Mouse (Mus musculus): Measurements from ENCODE around the gene Pak1. TPM values are rescaled to one million over a fixed set of nuclear protein-coding genes. Genes with fewer than 3 reads are reported as not detected.

Gene Pak1
- total and polyA plus RNA-seq, 3 experiments: 2.8 to 6.7 TPM; not detected in 1

DNA sequence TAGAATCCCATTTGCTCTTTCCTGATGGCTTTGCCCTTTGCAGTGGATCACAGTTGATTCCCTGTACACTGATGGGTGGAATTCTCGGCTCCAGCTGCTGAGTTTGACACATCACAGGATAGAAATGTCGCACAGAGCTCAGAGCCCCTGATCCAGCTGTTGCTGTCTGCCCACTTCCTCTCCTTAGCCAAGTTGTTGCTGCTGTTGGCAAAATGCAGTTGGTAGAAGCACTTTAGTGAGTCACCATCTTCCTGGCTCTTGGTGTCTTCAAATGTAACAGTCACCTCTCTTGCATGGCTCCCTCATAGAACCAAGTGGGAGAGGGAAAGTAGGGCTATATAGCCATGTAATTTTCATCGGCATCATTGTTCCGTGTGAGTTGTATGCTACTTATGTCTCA is 11.2 kb upstream of the Pak1 start:
- peaks cover 0 to 11% of the 10 kb centered on the region in 2 experiments; a peak in 2 of 4 replicates for H3K36me3 ChIP-seq (ENCODE audit: control insufficient read depth in 1 of 2, insufficient read depth in 2 of 2, low read length in 2 of 2)
- TF ChIP-seq MAZ (IDR thresholded peaks at IDR 0.05; ENCODE audit: low read depth, low read length) (no peak), POLR2AphosphoS5 (IDR thresholded peaks at IDR 0.05; ENCODE audit: borderline replicate concordance, low read depth, low read length) (no peak), JUND (IDR thresholded peaks at IDR 0.05; ENCODE audit: low read depth, low read length) (no peak), MAX (IDR thresholded peaks at IDR 0.05; ENCODE audit: low read length) (no peak), UBTF (IDR thresholded peaks at IDR 0.05; ENCODE audit: borderline replicate concordance, insufficient read depth, low read depth, low read length) (no peak), RCOR1 (IDR thresholded peaks at IDR 0.05; ENCODE audit: low read depth, low read length) (no peak), MYC (IDR thresholded peaks at IDR 0.05; ENCODE audit: low read depth, low read length) (no peak), ZMIZ1 (IDR thresholded peaks at IDR 0.05; ENCODE audit: low read depth, low read length) (no peak), POLR2A (IDR thresholded peaks at IDR 0.05; ENCODE audit: control insufficient read depth in 1 of 2, insufficient read depth in 1 of 2, low read depth in 1 of 2, low read length in 2 of 2, poor library complexity in 1 of 2) (no peak), TAL1 (IDR thresholded peaks at IDR 0.05; ENCODE audit: low read length) (no peak), ELF1 (IDR thresholded peaks at IDR 0.05; ENCODE audit: low read depth, low read length) (no peak), SMC3 (IDR thresholded peaks at IDR 0.05; ENCODE audit: low read depth, low read length) (no peak), USF2 (IDR thresholded peaks at IDR 0.05; ENCODE audit: borderline replicate concordance in 1 of 2, insufficient read depth in 1 of 2, low read depth in 1 of 2, low read length in 2 of 2) (no peak), E2F4 (IDR thresholded peaks at IDR 0.05; ENCODE audit: borderline replicate concordance, low read depth, low read length) (no peak), TBP (IDR thresholded peaks at IDR 0.05; ENCODE audit: low read depth, low read length) (no peak), ZKSCAN1 (IDR thresholded peaks at IDR 0.05; ENCODE audit: low read depth, low read length) (no peak), BHLHE40 (IDR thresholded peaks at IDR 0.05; ENCODE audit: borderline replicate concordance, low read depth, low read length) (no peak), CTCF (IDR thresholded peaks at IDR 0.05 in 2 of 3, conservative IDR thresholded peaks at IDR 0.05 in 1 of 3; ENCODE audit: control insufficient read depth in 1 of 3, insufficient read depth in 1 of 3, low read depth in 2 of 3, low read length in 3 of 3, poor library complexity in 1 of 3, severe bottlenecking in 1 of 3) (no peak), ETS1 (IDR thresholded peaks at IDR 0.05; ENCODE audit: low read depth, low read length) (no peak), TCF12 (IDR thresholded peaks at IDR 0.05; ENCODE audit: low read depth, low read length) (no peak)
- H3K79me2 ChIP-seq (ENCODE audit: control insufficient read depth, insufficient read depth, low read length, poor library complexity): no peaks in the 10 kb centered on the region
- no peaks in the 10 kb centered on the region for H3K9me3 ChIP-seq (replicated peaks; ENCODE audit: insufficient read depth, low read length)
- H3K9ac ChIP-seq (ENCODE audit: control insufficient read depth, low read depth, low read length, poor library complexity, severe bottlenecking): no peak overlapping the region
- peaks cover 3 to 9% of the 10 kb centered on the region in 2 experiments; a peak in 3 of 4 replicates for H3K4me1 ChIP-seq (ENCODE audit: control insufficient read depth in 1 of 2, insufficient read depth in 2 of 2, low read length in 2 of 2)
- H3K4me3 ChIP-seq (ENCODE audit: control insufficient read depth in 1 of 2, insufficient read depth in 1 of 2, low read depth in 2 of 2, low read length in 2 of 2): no peak overlapping the region
- H3K27me3 ChIP-seq (ENCODE audit: control insufficient read depth in 1 of 2, insufficient read depth in 2 of 2, low read length in 2 of 2): no peaks in the 10 kb centered on the region; a peak in 1 of 4 replicates
- H3K27ac ChIP-seq (ENCODE audit: control insufficient read depth, low read depth, low read length): no peak overlapping the region
- no peak for DNase-seq (ENCODE audit: low read depth, low spot score)

DNA sequence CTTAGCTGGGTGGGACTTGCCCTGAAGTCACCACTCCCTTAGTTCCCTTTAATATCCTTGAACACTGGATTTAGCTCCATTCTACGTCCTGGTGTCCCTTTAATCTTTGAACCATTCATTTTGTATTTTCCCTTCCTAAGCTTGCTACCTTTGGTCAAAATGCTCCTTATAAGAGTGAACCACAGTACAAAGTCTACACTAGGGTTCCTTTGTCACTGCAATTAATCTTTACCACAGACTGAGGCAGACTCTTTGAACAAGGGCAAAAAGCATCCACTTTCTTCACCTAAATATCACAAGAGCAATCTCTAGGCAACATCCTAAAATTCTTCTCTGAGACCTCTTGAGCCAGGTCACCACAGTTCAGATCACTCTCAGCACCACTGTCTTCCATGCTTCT is 8.1 kb upstream of the Pak1 start:
- no peak overlapping the region for H3K4me3 ChIP-seq (ENCODE audit: control insufficient read depth in 1 of 2, insufficient read depth in 1 of 2, low read depth in 2 of 2, low read length in 2 of 2)
- DNase-seq (ENCODE audit: low read depth, low spot score): no peak

More for the DNA sequence above, 8.1 kb upstream of the Pak1 start:
- H3K9me3 ChIP-seq (replicated peaks; ENCODE audit: insufficient read depth, low read length): no peaks in the 10 kb centered on the region
- peaks cover 11 to 12% of the 10 kb centered on the region in 2 experiments; a peak in 3 of 4 replicates for H3K4me1 ChIP-seq (ENCODE audit: control insufficient read depth in 1 of 2, insufficient read depth in 2 of 2, low read length in 2 of 2)
- no peak overlapping the region for H3K9ac ChIP-seq (ENCODE audit: control insufficient read depth, low read depth, low read length, poor library complexity, severe bottlenecking)
- H3K27ac ChIP-seq (ENCODE audit: control insufficient read depth, low read depth, low read length): no peak overlapping the region
- H3K36me3 ChIP-seq (ENCODE audit: control insufficient read depth in 1 of 2, insufficient read depth in 2 of 2, low read length in 2 of 2): peaks cover 0 to 15% of the 10 kb centered on the region in 2 experiments; a peak in 2 of 4 replicates
- no peaks in the 10 kb centered on the region for H3K79me2 ChIP-seq (ENCODE audit: control insufficient read depth, insufficient read depth, low read length, poor library complexity)
- TF ChIP-seq MXI1 (IDR thresholded peaks at IDR 0.05; ENCODE audit: low read depth, low read length) (no peak), UBTF (IDR thresholded peaks at IDR 0.05; ENCODE audit: borderline replicate concordance, insufficient read depth, low read depth, low read length) (no peak), ZC3H11A (IDR thresholded peaks at IDR 0.05; ENCODE audit: low read depth, low read length) (no peak)
- no peaks in the 10 kb centered on the region; a peak in 2 of 4 replicates for H3K27me3 ChIP-seq (ENCODE audit: control insufficient read depth in 1 of 2, insufficient read depth in 2 of 2, low read length in 2 of 2)
